Mouse (Mus musculus): ENCODE measurements around the gene Rybp. TPM values are rescaled to one million over a fixed set of nuclear protein-coding genes. Genes with fewer than 3 reads are reported as not detected.

Gene Rybp
- polyA plus RNA-seq, 1 experiment from 2014 or later: 18.8 TPM

- no peaks in the 10 kb centered on the region for H3K27me3 ChIP-seq (ENCODE audit: insufficient read depth, low read length)
- H3K4me1 ChIP-seq (replicated peaks; ENCODE audit: insufficient read depth, low read length): peaks cover 8% of the 10 kb centered on the region
- WGBS: 73% methylated on average over 3 of the region's 3 CpGs
- H3K9ac ChIP-seq (ENCODE audit: low read depth, low read length): no peak overlapping the region
- H3K36me3 ChIP-seq (ENCODE audit: insufficient read depth, low read length): no peaks in the 10 kb centered on the region
- no peak for ATAC-seq (replicated peaks; ENCODE audit: low FRiP score, low read depth)
- H3K4me3 ChIP-seq (replicated peaks; ENCODE audit: low read depth, low read length): no peak overlapping the region
- TF ChIP-seq CTCF (IDR thresholded peaks at IDR 0.05; ENCODE audit: low read depth): no peak
- no peak overlapping the region for H3K4me2 ChIP-seq (ENCODE audit: low read length)
- no peak for DNase-seq (ENCODE audit: low spot score)
- no peak overlapping the region for H3K27ac ChIP-seq
- H3K9me3 ChIP-seq (replicated peaks; ENCODE audit: low read length): no peaks in the 10 kb centered on the region
Observed at GRCm38 (mm10) chr6:100183344-100183743, 103.9 kb downstream of the Rybp start.

DNA sequence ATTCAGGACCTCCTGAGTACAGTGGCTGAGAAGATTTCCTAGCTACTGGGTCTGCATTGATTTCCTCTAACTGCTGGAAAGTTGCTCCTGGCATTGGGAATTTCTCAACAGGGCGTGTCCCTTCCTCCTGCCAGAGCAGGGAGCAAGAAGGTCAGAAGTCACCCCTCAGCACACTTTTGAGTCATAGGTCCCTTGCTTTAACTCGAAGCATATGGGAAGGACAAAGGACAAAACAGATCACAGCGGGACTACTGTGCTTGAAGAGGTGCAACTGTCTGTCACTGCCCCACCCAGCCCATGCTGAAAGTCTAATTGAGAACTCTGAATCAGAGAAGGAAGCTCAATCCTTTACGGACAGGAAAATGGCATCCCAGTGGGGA, 106.4 kb downstream of the Rybp start:
- DNase-seq (ENCODE audit: low spot score): no peak
- no peak for ATAC-seq (replicated peaks; ENCODE audit: low FRiP score, low read depth)
- Histone ChIP-seq H3K9me3 (replicated peaks; ENCODE audit: low read length) (no peaks in the 10 kb centered on the region), H3K36me3 (ENCODE audit: insufficient read depth, low read length) (no peaks in the 10 kb centered on the region), H3K9ac (ENCODE audit: low read depth, low read length) (no peak overlapping the region), H3K4me2 (ENCODE audit: low read length) (no peak overlapping the region), H3K27me3 (ENCODE audit: insufficient read depth, low read length) (no peaks in the 10 kb centered on the region), H3K27ac (no peak overlapping the region), H3K4me1 (replicated peaks; ENCODE audit: insufficient read depth, low read length) (peaks cover 8% of the 10 kb centered on the region), H3K4me3 (replicated peaks; ENCODE audit: low read depth, low read length) (no peak overlapping the region)
- 64% methylated on average over 4 of the region's 4 CpGs for WGBS
- TF ChIP-seq CTCF (IDR thresholded peaks at IDR 0.05; ENCODE audit: low read depth): no peak

GRCm38 (mm10) chr6:100180213-100180882, 106.9 kb downstream of the Rybp start:
- no peak overlapping the region for H3K4me3 ChIP-seq (replicated peaks; ENCODE audit: low read depth, low read length)
- DNase-seq (ENCODE audit: low spot score) (no peak), ATAC-seq (replicated peaks; ENCODE audit: low FRiP score, low read depth) (no peak)
- no peak overlapping the region for H3K9ac ChIP-seq (ENCODE audit: low read depth, low read length)
- no peaks in the 10 kb centered on the region for H3K9me3 ChIP-seq (replicated peaks; ENCODE audit: low read length)
- H3K36me3 ChIP-seq (ENCODE audit: insufficient read depth, low read length): no peaks in the 10 kb centered on the region
- no peak for TF ChIP-seq CTCF (IDR thresholded peaks at IDR 0.05; ENCODE audit: low read depth)
- H3K4me1 ChIP-seq (replicated peaks; ENCODE audit: insufficient read depth, low read length): peaks cover 3% of the 10 kb centered on the region
- WGBS: 76% methylated on average over 4 of the region's 4 CpGs
- no peak overlapping the region for H3K4me2 ChIP-seq (ENCODE audit: low read length)
- no peaks in the 10 kb centered on the region for H3K27me3 ChIP-seq (ENCODE audit: insufficient read depth, low read length)
- no peak overlapping the region for H3K27ac ChIP-seq

- H3K27ac ChIP-seq: no peak overlapping the region
- no peak for TF ChIP-seq CTCF (IDR thresholded peaks at IDR 0.05; ENCODE audit: low read depth)
- 76% methylated on average over 3 of the region's 3 CpGs for WGBS
- H3K4me3 ChIP-seq (replicated peaks; ENCODE audit: low read depth, low read length): no peak overlapping the region
- no peaks in the 10 kb centered on the region for H3K36me3 ChIP-seq (ENCODE audit: insufficient read depth, low read length)
- H3K27me3 ChIP-seq (ENCODE audit: insufficient read depth, low read length): no peaks in the 10 kb centered on the region
- no peak overlapping the region for H3K9ac ChIP-seq (ENCODE audit: low read depth, low read length)
- no peaks in the 10 kb centered on the region for H3K4me1 ChIP-seq (replicated peaks; ENCODE audit: insufficient read depth, low read length)
- H3K9me3 ChIP-seq (replicated peaks; ENCODE audit: low read length): no peaks in the 10 kb centered on the region
- DNase-seq (ENCODE audit: low spot score): no peak
- no peak overlapping the region for H3K4me2 ChIP-seq (ENCODE audit: low read length)
- ATAC-seq (replicated peaks; ENCODE audit: low FRiP score, low read depth): no peak
Observed at GRCm38 (mm10) chr6:100178830-100179229, 108.5 kb downstream of the Rybp start.

All from kidney, postnatal 0 days (tissue).